Mouse (Mus musculus) hematopoietic stem cell, adult 5-6 weeks (primary cell): ENCODE data around the gene Gm10401. TPM values are rescaled to one million over a fixed set of nuclear protein-coding genes. Genes with fewer than 3 reads are reported as not detected.

Experiments
- ATAC-seq, 2 experiments: fragments of 125-278 bp in 1 of 2; replicated peaks in 1 of 2; 2 replicates each; pipeline ENCODE4 v1.8.0; 2016 to 2017; ENCODE audit warnings: inconsistent platforms in 2 of 2, mild to moderate bottlenecking in 2 of 2, moderate number of reproducible peaks in 2 of 2, low read depth in 1 of 2, moderate TSS enrichment in 1 of 2; ENCODE audit not compliant: low FRiP score in 2 of 2, poor library complexity in 2 of 2, severe bottlenecking in 2 of 2, insufficient read depth in 1 of 2, low TSS enrichment in 1 of 2
- total RNA-seq: library from RNA; stranded (forward); fragments of 172-1452, 232-1000 nt; gene quantifications from 2 replicates; pipeline ENCODE4 v1.2.3, GENCODE M21; 2017

Gm10401 gene
- 0.50 TPM in 1 of 2 replicates, not detected in the other for total RNA-seq

GRCm38 (mm10) chr5:115098195-115098594 lies at the start of gene Gm10401:
Gene Gm10401 (minus strand): TSS chr5:115098295.
- ATAC-seq: no peak

DNA sequence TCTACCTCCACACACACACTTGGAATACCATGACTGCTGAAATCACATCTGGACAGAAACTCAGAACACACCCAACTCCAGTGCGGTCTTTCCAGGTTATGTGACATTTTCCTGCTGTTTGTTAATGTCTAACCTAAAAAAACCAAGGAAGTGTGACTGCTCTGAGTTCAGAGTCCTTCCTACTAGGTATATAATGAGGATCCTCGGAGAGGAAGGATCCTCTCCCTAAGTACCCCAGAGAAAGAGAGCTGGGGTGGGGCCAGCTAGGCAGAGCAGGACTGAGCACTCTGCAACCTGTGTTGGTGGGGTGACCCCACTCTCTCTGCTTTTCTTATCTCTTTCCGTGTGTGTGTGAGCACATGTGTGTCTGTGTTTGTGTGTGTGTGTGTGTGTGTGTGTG lies 49.3 kb upstream of the Gm10401 start:
- no peak for ATAC-seq

DNA sequence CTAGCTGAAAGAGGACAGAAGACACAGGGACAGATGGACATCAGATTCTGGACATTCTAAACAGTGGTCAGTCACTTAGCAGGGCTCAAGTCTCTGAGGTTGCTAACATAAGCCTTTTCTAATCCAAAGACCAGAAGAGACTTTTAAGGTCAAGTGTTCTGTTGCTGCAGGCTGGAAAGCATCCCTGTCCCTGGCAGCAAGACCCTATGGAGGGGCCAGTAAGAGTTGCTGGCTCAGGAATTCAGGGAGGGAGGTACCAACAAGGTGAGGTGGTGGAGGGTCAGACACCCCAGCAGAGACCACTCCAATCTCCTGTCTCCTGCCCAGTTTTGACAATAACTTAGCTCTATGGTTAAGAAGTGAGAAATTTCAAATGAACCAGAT lies 48.6 kb upstream of the Gm10401 start:
- no peak for ATAC-seq

DNA sequence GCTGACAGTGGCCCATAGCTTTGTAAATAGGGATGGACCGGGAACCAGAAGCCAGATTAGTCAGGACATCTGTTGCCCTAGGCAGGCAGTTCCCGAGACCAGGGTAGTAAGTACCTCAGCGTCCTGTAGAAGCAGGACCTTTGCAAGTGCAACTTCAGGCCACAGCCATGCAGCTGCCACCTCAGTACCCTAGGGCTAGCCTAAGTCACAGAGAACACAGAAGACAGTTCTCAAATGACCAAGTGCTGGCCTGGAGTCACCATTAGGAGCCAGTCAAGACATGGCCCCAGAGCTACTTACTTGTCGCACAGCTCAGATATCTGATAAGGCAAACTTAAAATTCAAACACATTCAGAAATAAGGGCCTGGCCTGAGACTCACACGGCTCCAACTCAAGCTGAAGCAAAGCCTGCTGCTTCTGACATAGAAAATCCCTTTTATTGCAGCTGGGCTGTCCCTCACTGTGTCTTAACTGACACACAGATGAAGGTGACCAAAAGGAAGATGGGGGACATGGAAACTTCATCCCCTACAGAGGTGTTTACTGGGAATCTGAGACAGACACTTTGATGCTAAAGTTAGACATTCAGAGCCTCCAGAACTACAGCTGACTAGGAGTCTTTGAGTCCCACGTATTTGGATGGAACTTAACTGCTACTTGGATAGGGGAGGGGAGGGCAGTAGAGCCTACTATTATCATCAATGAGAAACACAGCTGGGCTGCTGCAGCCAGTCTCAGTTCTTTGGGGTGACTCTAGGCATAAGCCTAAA lies 48.1 kb upstream of the Gm10401 start:
- ATAC-seq: no peak

- ATAC-seq: no peak
These were observed 47.3 kb upstream of the Gm10401 start for GRCm38 (mm10) chr5:115145253-115145968.

- ATAC-seq: no peak
These were observed 46.4 kb upstream of the Gm10401 start for GRCm38 (mm10) chr5:115144471-115144870.

- no peak for ATAC-seq
These were observed 45.5 kb upstream of the Gm10401 start for GRCm38 (mm10) chr5:115143552-115143951.

DNA sequence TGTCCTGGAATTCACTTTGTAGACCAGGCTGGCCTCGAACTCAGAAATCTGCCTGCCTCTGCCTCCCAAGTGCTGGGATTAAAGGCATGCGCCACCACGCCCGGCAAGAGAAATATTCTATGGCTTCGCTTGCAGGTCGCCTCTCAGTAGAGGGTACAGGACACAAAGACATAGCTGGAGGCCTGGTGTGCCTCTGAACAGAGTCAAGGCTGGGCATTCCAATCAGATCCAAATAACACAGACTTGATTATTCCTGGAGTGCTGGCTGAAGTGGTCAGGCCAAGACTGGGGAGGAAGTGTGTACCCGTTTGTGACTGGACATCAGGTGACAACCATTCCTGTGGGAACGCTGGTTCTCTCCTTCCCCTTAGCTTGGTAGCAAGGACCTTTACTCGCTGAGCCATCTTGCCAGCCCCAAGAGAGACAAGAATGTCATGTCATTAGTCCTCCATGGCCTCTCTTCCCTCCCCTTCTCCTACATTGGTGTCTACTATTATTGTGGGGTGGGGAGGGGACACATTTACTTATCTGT lies 44.1 kb upstream of the Gm10401 start:
- ATAC-seq: no peak

- ATAC-seq: no peak
These were observed 42.6 kb upstream of the Gm10401 start for GRCm38 (mm10) chr5:115140726-115141125.

- ATAC-seq: no peak
These were observed 41.0 kb upstream of the Gm10401 start for GRCm38 (mm10) chr5:115139124-115139523.

- ATAC-seq: peak; percentile 94
These were observed 36.4 kb upstream of the Gm10401 start, which contains the start of gene Unc119b for GRCm38 (mm10) chr5:115134234-115135165. Gene Unc119b (minus strand): TSS chr5:115134975.

DNA sequence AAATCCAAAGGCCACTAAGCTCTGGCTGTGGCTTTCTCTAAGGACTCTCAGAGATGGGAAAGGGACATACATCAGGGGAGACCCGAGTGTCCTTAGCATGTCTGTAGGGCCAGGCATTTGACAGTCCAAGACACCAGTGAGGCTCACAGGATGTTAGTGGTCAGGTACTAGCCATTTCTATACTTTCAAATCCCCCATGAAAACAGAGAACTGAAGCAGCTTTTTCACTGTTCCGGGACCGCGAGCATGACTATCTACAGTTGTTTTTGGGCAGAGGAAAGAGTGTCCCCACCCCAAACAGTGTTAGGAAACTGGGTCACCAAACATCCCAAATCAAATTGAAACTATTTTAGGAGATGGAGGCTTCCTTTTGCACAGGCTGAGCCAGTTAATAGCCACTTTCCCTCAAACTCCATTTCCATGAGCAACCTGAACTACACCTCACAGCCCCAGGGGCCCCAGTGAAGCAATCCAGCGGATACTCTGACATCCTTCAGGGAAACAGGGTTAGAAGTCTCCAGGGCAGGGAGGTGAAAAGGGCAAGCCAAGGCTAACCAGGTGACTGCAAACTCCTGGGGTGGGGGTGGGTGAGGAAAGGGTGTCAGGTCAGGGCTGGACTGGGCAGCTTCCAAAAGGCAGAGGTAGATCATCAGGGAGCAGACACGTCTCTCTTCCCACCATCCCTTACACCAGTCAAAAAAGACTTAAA lies 35.4 kb upstream of the Gm10401 start:
- ATAC-seq: no peak

- ATAC-seq: no peak
These were observed 34.4 kb upstream of the Gm10401 start for GRCm38 (mm10) chr5:115132465-115132864.

GRCm38 (mm10) chr5:115129328-115129727 lies 31.2 kb upstream of the Gm10401 start:
- no peak for ATAC-seq

GRCm38 (mm10) chr5:115127421-115128179 lies 29.5 kb upstream of the Gm10401 start:
- ATAC-seq: no peak

- ATAC-seq: no peak
These were observed 28.6 kb upstream of the Gm10401 start for GRCm38 (mm10) chr5:115126578-115127312.
